Mouse (Mus musculus): Measurements from ENCODE around the gene Nr2e1.

Nr2e1 gene

GRCm38 (mm10) chr10:42578698-42579474 lies 4.5 kb downstream of the Nr2e1 start:
- ChIA-PET CTCF (interaction anchor here in 3 of 4 experiments (0.5 to 1.8 kb wide), 4 partner anchors 16 to 1089 kb away, joined by 3 to 10 read pairs (median 3); no protein-coding TSS in a partner anchor), POLR2A (interaction anchor here in 2 of 4 experiments (1.1 to 4.7 kb wide), 5 partner anchors 12 to 33 kb away, joined by 3 to 26 read pairs (median 4); no protein-coding TSS in a partner anchor)

GRCm38 (mm10) chr10:42578281-42578675 lies 5.2 kb downstream of the Nr2e1 start:
- ChIA-PET CTCF (interaction anchor here in 3 of 4 experiments (0.5 to 1.8 kb wide), 4 partner anchors 26 to 1089 kb away, joined by 3 to 10 read pairs (median 4); no protein-coding TSS in a partner anchor), POLR2A (interaction anchor here in 1 of 4 experiments (1.1 to 4.7 kb wide), 4 partner anchors 12 to 45 kb away, joined by 3 to 26 read pairs (median 4); no protein-coding TSS in a partner anchor)

DNA sequence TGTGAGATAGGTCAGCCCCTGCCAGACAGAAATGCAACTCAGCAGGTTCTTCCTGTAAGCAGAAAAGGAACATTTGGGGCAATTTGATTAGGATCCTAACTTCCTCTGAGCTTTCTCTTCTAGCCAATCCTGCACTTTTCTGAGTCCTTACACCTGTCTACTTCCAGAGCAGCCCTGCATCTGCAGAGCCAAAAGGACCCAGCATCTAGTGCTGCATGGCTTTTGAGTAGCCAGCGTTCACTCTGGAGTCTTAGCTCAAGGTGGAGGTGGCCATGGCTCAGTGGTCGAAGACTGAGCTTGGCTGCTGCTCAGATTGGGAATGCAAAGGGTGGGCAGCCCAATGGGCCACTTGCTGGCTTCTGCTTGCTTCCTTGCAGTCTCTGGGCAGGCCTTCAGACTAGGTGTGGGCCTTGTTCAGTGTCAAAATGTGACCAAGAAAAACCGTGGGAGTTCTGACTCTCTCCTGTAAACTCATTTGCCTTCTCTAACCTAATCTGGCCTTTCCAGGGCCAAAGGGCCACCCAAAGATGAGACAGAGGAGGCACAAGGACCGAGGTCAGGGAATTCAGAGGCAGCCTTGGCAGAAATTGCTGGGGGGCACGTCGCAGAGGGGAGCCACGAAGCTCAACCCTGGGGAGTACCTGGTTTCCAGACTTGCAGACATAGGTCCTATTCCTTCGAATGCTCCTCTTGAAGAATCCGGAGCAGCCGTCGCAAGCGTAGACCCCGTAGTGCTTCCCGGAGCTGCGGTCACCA lies 5.7 kb downstream of the Nr2e1 start:
- POLR2A ChIA-PET: interaction anchor here in 1 of 4 experiments (0.9 to 4.7 kb wide), 5 partner anchors 15 to 57 kb away, joined by 3 to 26 read pairs (median 3); no protein-coding TSS in a partner anchor

DNA sequence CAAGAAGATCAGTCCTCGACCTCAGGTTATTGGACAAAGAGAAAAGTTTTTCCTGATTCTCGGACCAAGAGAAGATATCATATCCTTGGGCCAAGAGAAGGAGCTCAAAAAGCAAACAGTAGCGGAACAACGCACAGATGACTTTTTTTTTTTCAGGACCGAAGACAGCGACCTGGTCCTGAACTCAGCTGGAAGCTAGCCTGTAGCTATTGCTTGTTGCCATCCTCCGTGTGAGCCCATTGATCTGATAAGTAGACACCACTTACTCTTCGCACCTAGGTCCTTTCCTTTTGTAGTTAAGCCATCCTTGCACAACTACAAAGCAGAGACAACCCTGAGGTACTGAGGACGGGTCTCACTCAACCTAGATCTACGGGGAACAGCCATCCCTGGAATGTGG lies 8.8 kb downstream of the Nr2e1 start:
- ChIA-PET POLR2A (interaction anchor here (0.5 to 2.0 kb wide), 9 partner anchors 9 to 505 kb away, joined by 3 to 9 read pairs (median 4); partner anchors contain the start of genes Ostm1 (in 2 of the 4), Afg1l (in 1 of the 4) and Nr2e1 (in 1 of the 4)), CTCF (interaction anchor here in 2 of 4 experiments (0.5 to 1.3 kb wide), 5 partner anchors 9 to 375 kb away, joined by 3 to 4 read pairs (median 3); partner anchors contain the start of genes Nr2e1 (in 1 of the 2) and Ostm1 (in 1 of the 2))

More for the DNA sequence above, 5.7 kb downstream of the Nr2e1 start:
- CTCF ChIA-PET: interaction anchor here in 1 of 4 experiments (0.6 kb wide), 1 partner anchor 278 kb away, joined by 6 read pairs; no protein-coding TSS in a partner anchor

DNA sequence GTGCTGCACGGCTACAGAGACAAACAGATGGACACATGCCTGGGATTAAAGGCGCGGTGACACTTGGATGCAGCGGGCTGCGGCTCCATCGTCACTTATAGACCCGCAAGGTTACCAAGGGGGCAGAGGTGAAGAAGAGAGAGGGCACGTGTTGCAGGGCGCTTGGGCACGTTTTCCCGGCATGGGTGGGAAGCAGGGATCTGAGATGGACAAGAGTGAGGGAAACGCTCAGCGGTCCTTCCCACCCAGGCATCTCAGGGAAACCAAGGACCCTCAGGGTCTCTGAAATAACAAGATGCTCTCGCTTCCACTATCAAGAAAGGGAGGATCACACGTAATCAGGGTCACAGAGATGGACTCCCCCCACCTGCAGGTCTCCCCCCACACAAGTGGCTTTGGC lies 10.5 kb downstream of the Nr2e1 start:
- ChIA-PET CTCF (interaction anchor here in 3 of 4 experiments (0.6 to 1.2 kb wide), 4 partner anchors 12 to 72 kb away, joined by 3 to 4 read pairs (median 4); no protein-coding TSS in a partner anchor), POLR2A (interaction anchor here in 1 of 4 experiments (0.6 to 2.0 kb wide), 5 partner anchors 11 to 120 kb away, joined by 3 to 7 read pairs (median 5); partner anchors contain the start of genes Nr2e1 and Ostm1)

DNA sequence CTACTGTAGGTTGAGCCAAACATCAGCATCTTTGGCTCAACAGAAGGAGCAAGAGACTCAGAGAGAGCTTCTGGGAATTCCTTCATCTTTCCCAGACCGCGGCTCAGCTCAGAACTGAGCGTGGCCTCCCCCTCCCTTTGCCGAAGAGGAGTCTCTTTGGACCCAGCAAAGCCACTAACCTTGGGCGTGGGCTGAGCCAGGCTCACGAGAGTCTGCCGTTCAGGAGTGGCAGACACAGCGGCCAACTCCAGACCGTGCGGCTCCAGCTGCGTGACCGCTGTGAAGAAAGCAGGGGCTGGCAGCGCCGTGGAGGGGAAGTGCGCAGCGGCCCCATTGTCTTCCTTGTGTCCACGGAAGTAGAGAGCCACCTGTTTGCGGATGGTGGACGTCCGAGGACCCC lies 10.9 kb downstream of the Nr2e1 start:
- CTCF ChIA-PET: interaction anchor here in 2 of 4 experiments (0.5 to 1.2 kb wide), 2 partner anchors 12 to 79 kb away, joined by 3 read pairs; no protein-coding TSS in a partner anchor

DNA sequence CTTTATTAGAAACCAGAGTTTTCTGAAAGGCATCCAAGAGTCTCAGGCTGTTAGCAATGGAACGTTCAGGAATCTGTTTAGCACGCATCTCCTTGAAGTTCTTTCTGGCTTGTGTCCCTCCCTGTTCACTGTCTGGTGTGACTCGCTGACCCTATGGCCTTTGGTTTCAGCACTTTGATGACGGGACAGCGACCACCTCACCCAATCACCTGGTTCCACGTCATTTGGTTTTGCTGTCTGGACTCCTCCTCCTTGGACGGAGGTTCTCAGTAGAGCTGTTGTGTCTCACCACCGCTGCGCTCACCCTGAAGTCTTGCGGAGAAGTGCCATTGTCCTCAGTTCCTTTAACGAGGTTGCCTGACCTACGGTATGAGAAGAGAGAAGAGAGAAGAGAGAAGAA lies 21.2 kb downstream of the Nr2e1 start:
- CTCF ChIA-PET: interaction anchor here in 2 of 4 experiments (0.6 to 0.7 kb wide), 2 partner anchors 17 to 45 kb away, joined by 3 read pairs; no protein-coding TSS in a partner anchor

More for the DNA sequence above, 10.9 kb downstream of the Nr2e1 start:
- POLR2A ChIA-PET: interaction anchor here in 2 of 4 experiments (0.6 to 1.5 kb wide), 7 partner anchors 9 to 256 kb away, joined by 3 to 7 read pairs (median 3); partner anchors contain the start of genes Nr2e1 (in 1 of the 2) and Ostm1 (in 1 of the 2)

DNA sequence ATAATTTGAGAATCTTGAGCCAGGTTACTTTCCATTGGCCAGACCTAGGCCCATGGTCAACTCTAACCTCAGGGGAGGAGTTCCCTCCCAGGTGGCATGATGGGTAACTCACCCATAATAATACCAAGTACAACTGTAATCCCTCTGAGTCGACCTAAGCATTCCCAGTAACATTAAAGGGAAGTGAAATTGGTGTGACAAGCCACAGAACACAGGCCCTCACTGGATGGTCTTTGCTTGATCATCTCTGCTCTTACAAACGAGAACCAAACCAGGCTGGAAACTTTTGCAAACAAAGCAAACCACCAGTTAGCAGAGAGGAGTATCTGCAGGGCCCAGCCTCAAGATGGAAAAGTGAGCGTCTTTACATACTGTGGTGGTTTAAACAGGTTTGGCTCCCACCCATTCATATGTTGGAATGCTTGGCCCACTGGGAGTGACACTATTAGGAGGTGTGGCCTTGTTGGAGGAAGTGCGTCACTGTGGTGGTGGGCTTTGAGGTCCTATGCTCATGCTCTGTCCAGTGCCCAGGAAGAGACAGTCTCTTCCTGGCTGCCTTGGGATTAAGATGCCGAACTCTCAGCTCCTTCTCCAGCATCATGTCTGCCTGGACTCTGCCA lies 23.7 kb downstream of the Nr2e1 start:
- CTCF ChIA-PET: no interaction called here
- POLR2A ChIA-PET: interaction anchor here in 2 of 4 experiments (1.0 to 1.2 kb wide), 4 partner anchors 11 to 218 kb away, joined by 3 read pairs; no protein-coding TSS in a partner anchor

More for the DNA sequence above, 21.2 kb downstream of the Nr2e1 start:
- POLR2A ChIA-PET: interaction anchor here (0.6 to 2.0 kb wide), 11 partner anchors 12 to 495 kb away, joined by 3 to 12 read pairs (median 3); partner anchors contain the start of genes Ostm1 (in 1 of the 4) and Snx3 (in 1 of the 4)

DNA sequence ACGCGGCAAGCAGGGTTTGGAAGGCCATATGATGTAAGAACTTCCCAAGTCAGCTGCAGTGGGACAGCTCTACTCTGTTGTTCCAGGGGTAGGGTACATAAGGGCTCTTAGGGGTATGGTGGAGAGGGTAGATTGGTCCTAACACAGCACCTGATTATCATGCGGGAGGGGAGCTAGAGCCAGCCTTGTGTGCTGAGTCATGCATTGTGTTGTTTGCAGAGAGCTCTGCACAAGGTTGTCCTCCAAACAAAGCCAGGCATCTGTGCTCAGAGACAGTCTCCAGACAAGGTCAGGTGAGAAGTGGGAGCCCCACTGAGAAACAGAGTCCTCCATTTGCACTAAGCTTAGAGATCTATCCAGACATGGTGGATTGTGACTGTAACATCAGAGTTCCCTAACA lies 36.9 kb downstream of the Nr2e1 start:
- ChIA-PET POLR2A (interaction anchor here (0.6 to 5.4 kb wide), 29 partner anchors 8 to 290 kb away, joined by 3 to 40 read pairs (median 4); partner anchors contain the start of gene Snx3 (in 2 of the 4)), CTCF (interaction anchor here in 1 of 4 experiments (0.6 kb wide), 1 partner anchor 15 kb away, joined by 3 read pairs; no protein-coding TSS in a partner anchor)

GRCm38 (mm10) chr10:42545707-42546503 lies 37.5 kb downstream of the Nr2e1 start:
- ChIA-PET POLR2A (interaction anchor here in 3 of 4 experiments (0.6 to 5.4 kb wide), 40 partner anchors 9 to 522 kb away, joined by 3 to 40 read pairs (median 4); partner anchors contain the start of genes Afg1l (in 2 of the 3) and Snx3 (in 2 of the 3)), CTCF (no interaction called here)

DNA sequence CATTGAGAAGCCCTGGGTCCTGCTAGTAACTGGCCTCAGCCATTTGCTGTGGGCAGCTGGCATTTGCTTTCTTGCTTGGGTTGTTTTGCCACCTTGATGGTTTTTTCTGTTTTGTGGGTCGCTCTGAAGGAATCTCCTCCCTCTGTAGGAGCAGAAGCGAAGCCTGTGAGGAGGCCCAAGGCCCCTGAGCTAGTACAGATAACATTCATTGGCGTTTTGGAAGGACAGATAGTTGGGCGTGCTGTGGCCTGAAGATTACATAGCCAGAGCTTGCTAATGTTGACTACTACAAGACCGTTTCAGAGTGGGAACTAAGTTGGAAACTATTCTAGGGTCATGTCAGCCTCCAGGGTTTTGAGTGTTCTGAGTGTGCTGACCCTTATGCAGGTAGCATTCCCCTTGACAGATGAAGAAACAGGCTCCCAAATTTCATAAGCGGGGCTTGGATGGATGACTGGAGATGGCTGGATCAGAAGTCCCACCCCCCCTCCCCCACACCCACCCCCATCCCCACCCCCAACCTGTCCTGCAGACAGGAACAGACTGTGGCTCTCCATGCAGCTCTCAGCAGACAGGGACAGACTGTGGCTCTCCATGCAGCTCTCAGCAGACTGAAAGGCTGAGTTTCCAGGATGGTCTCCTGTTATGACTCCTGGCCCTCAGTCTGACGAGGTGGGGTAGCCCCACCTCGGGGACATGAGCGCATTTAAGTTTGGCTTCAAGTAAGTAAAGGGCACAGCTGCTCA lies 45.7 kb downstream of the Nr2e1 start:
- ChIA-PET POLR2A (interaction anchor here in 3 of 4 experiments (0.6 to 1.6 kb wide), 4 partner anchors 9 to 36 kb away, joined by 3 to 4 read pairs (median 4); partner anchors contain the start of gene Snx3 (in 1 of the 3)), CTCF (no interaction called here)

DNA sequence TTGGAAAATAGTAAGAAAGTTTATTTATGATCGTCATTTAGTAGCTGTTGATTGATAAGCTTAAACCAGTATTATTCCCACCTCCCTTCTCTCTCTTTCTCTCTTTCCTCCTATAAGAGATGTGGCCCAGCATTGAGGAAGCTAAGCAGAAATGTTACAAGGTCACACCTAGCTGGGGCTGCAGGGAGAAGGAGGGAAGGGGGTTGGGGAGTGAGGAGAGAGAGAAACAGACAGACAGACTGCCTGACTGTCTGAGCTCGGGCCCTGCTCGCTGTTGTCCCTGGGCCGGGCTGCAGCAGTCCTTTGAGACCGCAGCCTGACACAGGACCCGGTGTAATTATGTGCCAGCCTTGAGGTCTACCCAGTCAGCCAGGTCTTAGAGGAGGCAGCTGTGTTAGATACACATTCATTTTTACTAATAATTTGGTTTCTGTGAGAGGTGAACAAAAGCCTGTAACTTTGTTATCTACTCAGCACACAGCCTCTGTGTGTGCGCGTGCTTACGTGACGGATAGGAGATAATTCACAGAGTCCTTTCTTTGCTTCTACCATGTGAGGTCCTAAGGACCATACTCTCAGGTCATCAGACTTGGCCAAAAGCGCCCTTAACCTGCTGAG lies 49.5 kb downstream of the Nr2e1 start:
- CTCF ChIA-PET: no interaction called here
- POLR2A ChIA-PET: interaction anchor here in 3 of 4 experiments (0.6 to 2.3 kb wide), 12 partner anchors 9 to 975 kb away, joined by 3 to 11 read pairs (median 3); partner anchors contain the start of genes Afg1l (in 1 of the 3), Nr2e1 (in 1 of the 3) and Ostm1 (in 1 of the 3)

GRCm38 (mm10) chr10:42525682-42526081 lies 57.8 kb downstream of the Nr2e1 start:
- POLR2A ChIA-PET: interaction anchor here (0.5 to 5.9 kb wide), 9 partner anchors 8 to 986 kb away, joined by 4 to 51 read pairs (median 7); partner anchors contain the start of gene Snx3 (in 2 of the 4)
- CTCF ChIA-PET: no interaction called here

GRCm38 (mm10) chr10:42523556-42524162 lies 59.8 kb downstream of the Nr2e1 start:
- ChIA-PET CTCF (interaction anchor here in 2 of 4 experiments (0.6 kb wide), 2 partner anchors 282 to 301 kb away, joined by 4 to 5 read pairs; no protein-coding TSS in a partner anchor), POLR2A (interaction anchor here in 2 of 4 experiments (0.6 to 5.9 kb wide), 20 partner anchors 9 to 308 kb away, joined by 3 to 51 read pairs (median 4); partner anchors contain the start of genes Snx3 (in 2 of the 2) and Afg1l (in 1 of the 2))

DNA sequence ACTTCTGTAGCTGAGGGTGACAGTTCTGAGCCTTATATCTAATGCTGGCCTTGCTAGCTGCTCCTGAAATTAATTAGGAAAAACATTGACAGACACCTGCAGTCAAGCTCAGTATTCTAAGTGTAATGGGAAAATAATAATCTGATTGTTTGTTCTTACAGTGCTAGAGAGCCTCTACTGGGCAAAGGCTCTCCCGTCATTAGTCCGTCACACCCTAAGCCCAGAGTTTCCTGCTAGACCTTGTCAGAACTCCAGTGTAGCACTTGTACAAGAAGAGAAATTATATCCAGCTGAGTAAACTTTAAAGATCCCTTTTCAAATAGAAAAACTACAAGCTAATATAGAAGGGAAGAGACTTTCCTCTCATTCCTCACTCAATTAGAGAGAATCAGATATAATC lies 60.5 kb downstream of the Nr2e1 start:
- ChIA-PET POLR2A (interaction anchor here (0.6 to 5.9 kb wide), 20 partner anchors 8 to 174 kb away, joined by 3 to 51 read pairs (median 4); partner anchors contain the start of genes Snx3 (in 2 of the 4) and Afg1l (in 1 of the 4)), CTCF (no interaction called here)

All from embryonic stem cell, embryonic (primary cell).